Mouse (Mus musculus): ENCODE data around the gene Cuzd1.

DNA sequence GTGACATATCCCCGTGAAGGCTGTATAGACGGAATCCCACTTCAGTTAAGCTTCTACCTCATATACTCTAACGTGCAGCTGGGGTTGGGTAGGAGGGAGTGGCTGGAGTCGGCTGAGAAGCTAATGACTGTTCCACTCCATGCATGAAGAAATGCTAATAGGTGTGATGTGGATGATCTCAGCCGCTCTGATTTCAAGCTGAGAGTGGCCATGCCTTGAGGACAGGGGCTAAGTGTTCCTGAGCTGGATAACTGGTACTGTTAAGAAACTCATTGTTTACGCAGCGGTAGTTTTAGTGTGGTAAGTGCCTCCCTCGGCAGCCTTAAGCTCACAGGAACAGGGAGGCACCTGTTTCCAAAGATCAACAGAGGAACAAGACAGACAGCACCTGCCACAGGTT, 18.8 kb downstream of the Cuzd1 start:
- no peak for TF ChIP-seq CTCF (IDR thresholded peaks at IDR 0.05; ENCODE audit: extremely low read depth, insufficient read depth, insufficient read length, insufficient replicate concordance)
- TF ChIP-seq POLR2A (IDR thresholded peaks at IDR 0.05; ENCODE audit: low read depth, low read length) = no peak

All from spleen, adult 2 months (tissue).